Mouse (Mus musculus) midbrain, embryonic 13.5 days (tissue): ENCODE data around the gene Zfp2. TPM values are rescaled to one million over a fixed set of nuclear protein-coding genes. Genes with fewer than 3 reads are reported as not detected.

Source experiments
- ATAC-seq: fragments of 200-750 bp; cut with Nextera tagmentation; 2 replicates; pipeline ENCODE4 v1.8.0; 2017; ENCODE audit warnings: mild to moderate bottlenecking, moderate TSS enrichment, moderate library complexity
- H3K27ac ChIP-seq: fragments of 300-500 bp; sonication (generic); 2 replicates; pipeline ENCODE4 v1.5.1; 2015; ENCODE audit warnings: inconsistent platforms, mild to moderate bottlenecking, moderate library complexity
- H3K27me3 ChIP-seq: fragments of 300-500 bp; sonication (generic); 2 replicates; pipeline ENCODE4 v1.6.1; 2015; ENCODE audit warnings: mild to moderate bottlenecking, inconsistent platforms
- H3K36me3 ChIP-seq: fragments of 300-500 bp; sonication (generic); 2 replicates; pipeline ENCODE4 v1.6.1; 2015; ENCODE audit warnings: mild to moderate bottlenecking, inconsistent platforms
- H3K4me1 ChIP-seq: fragments of 300-500 bp; sonication (generic); replicated peaks from 2 replicates; pipeline ENCODE4 v1.6.1; 2015; ENCODE audit warnings: inconsistent platforms
- H3K4me2 ChIP-seq: fragments of 300-500 bp; sonication (generic); replicated peaks from 2 replicates; pipeline ENCODE4 v1.6.1; 2015; ENCODE audit warnings: moderate library complexity, mild to moderate bottlenecking, inconsistent platforms
- H3K4me3 ChIP-seq: fragments of 300-500 bp; sonication (generic); replicated peaks from 2 replicates; pipeline ENCODE4 v1.5.1; 2015; ENCODE audit warnings: mild to moderate bottlenecking, inconsistent platforms
- H3K9ac ChIP-seq: fragments of 300-500 bp; sonication (generic); replicated peaks from 2 replicates; pipeline ENCODE4 v1.6.1; 2015; ENCODE audit warnings: mild to moderate bottlenecking, inconsistent platforms
- H3K9me3 ChIP-seq: fragments of 300-500 bp; sonication (generic); 2 replicates; pipeline ENCODE4 v1.6.1; 2016; ENCODE audit warnings: mild to moderate bottlenecking, inconsistent platforms
- WGBS: fragments of 180-500 bp; shearing (Covaris S2); methylation state at CpG from one replicate; pipeline ENCODE4 v1.1.7; 2015; 5-methylcytosine and 5-hydroxymethylcytosine counted together
- polyA plus RNA-seq: library from polyadenylated mRNA; unstranded; fragments of >200 nt; fragmentation: Nextera tagmentation; extraction: Ambion mirVana; gene quantifications from 2 replicates; pipeline ENCODE4 v1.2.1, GENCODE M21; 2015

The Zfp2 gene
- polyA plus RNA-seq, 1 experiment from 2014 or later = 51.9 TPM

DNA sequence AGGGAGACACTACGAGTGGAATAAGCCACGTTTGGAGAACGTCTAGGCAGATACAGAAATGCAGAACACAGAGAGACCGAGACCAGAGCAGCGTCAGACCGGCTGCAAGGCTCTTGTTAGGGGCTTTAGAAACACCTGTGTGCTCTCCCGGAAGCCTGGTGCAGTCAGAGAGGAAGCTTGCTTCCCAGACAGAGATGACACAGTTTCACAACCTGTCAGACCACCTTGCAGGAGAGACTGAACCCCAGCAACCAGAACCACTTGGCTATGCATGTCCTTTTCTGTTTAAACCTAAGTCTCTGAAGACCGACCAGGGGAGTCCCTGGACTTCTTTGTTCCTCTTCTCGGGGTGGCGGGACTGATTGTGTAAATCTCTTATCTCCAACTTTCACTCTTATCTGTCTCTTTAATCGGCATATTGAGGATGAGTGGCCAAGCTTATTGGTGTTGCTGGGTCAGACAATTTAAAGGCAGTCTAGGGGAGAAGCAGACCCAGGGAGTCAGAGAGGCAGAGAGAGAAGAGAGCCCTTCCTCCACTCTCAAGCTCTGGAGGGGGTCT, 65.7 kb downstream of the Zfp2 start, which contains the start of gene Grm6:
TSS of gene Grm6 (plus strand) at position 509 of the 559 bp plus-strand sequence.
- WGBS = 2% methylated on average over 11 of the region's 11 CpGs
- H3K9me3 ChIP-seq = peaks cover 5% of the 10 kb centered on the region; the same call in 1 of the 2 replicates
- peaks cover 26% of the 10 kb centered on the region for H3K4me1 ChIP-seq
- no peaks in the 10 kb centered on the region for H3K36me3 ChIP-seq
- H3K4me3 ChIP-seq = peak within 1 kb of the TSS; percentile 49
- peak within 1 kb of the TSS; percentile 93 for H3K4me2 ChIP-seq
- H3K27ac ChIP-seq = no peak within 1 kb of the TSS
- no peak for ATAC-seq
- H3K27me3 ChIP-seq = peaks cover 69% of the 10 kb centered on the region
- peak within 1 kb of the TSS; percentile 65 for H3K9ac ChIP-seq

DNA sequence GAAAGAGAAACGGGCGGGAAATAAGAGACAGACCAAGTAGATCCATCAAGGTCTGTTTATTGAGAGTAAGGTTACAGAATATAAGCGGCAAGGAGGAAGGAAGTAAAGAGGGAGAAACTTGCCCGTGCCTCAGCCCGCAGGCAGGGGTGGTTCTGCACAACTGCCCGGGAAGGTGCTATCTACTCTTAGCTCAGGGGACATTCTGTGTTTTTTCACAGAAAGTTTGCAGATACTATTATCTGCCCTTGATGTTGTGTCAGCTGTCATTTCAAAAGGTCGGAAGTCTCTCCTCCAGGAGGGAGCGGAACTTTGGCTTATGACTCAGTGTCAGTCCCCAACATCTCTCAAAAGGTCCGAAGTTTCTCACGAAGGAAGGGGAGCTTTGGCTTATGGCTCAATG, 66.7 kb downstream of the Zfp2 start:
- Histone ChIP-seq H3K9ac (no peak overlapping the region), H3K4me2 (no peak overlapping the region), H3K4me1 (peaks cover 26% of the 10 kb centered on the region), H3K27me3 (peaks cover 71% of the 10 kb centered on the region), H3K9me3 (peaks cover 5% of the 10 kb centered on the region; the same call in 1 of the 2 replicates), H3K36me3 (no peaks in the 10 kb centered on the region), H3K27ac (no peak overlapping the region), H3K4me3 (no peak overlapping the region)
- 10% methylated on average over 10 of the region's 10 CpGs for WGBS
- no peak for ATAC-seq

Other genes with a start within 250 kb of the Zfp2 start
- 54.6 and 55.4 TPM in 2 replicates for gene Zfp354c, start 88.4 kb downstream of the Zfp2 start, polyA plus RNA-seq
- 1.2 and 1.4 TPM in 2 replicates for gene Zfp879, start 74.6 kb downstream of the Zfp2 start, polyA plus RNA-seq
- 0.08 TPM in 1 of 2 replicates, not detected in the other for gene Grm6, start 65.5 kb downstream of the Zfp2 start, polyA plus RNA-seq
- gene Zfp454, start 28.5 kb downstream of the Zfp2 start, polyA plus RNA-seq = 16.7 TPM in 2 replicates
- 2.9 TPM in 2 replicates for gene Zfp354b, start 15.5 kb upstream of the Zfp2 start, polyA plus RNA-seq
- not detected in 2 replicates for gene 4933414I15Rik, start 27.6 kb upstream of the Zfp2 start, polyA plus RNA-seq
- gene Prop1, start 37.6 kb upstream of the Zfp2 start, polyA plus RNA-seq = not detected in 2 replicates
- not detected in 2 replicates for gene Olfr1378, start 50.4 kb upstream of the Zfp2 start, polyA plus RNA-seq
- gene Olfr1377, start 65.8 kb upstream of the Zfp2 start, polyA plus RNA-seq = not detected in 2 replicates
- not detected in 2 replicates for gene Olfr51, start 87.4 kb upstream of the Zfp2 start, polyA plus RNA-seq
- gene Olfr54, start 98.1 kb upstream of the Zfp2 start, polyA plus RNA-seq = not detected in 2 replicates
- gene Olfr1375, start 131.9 kb upstream of the Zfp2 start, polyA plus RNA-seq = not detected in 2 replicates
- gene Zfp354a, start 143.1 kb upstream of the Zfp2 start, polyA plus RNA-seq = 11.3 and 11.6 TPM in 2 replicates